Mouse (Mus musculus) hindbrain, embryonic 15.5 days (tissue): ENCODE data around the gene 1600014C10Rik. TPM values are rescaled to one million over a fixed set of nuclear protein-coding genes. Genes with fewer than 3 reads are reported as not detected.

ENCODE experiments used
- ATAC-seq: fragments of 200-750 bp; cut with Nextera tagmentation; 2 replicates; pipeline ENCODE4 v1.8.0; 2017; ENCODE audit warnings: low read depth, moderate number of reproducible peaks, moderate TSS enrichment; ENCODE audit not compliant: low FRiP score
- H3K27ac ChIP-seq: fragments of 300-500 bp; sonication (generic); replicated peaks from 2 replicates; pipeline ENCODE4 v1.5.1; 2015; ENCODE audit warnings: mild to moderate bottlenecking, inconsistent platforms
- H3K27me3 ChIP-seq: fragments of 300-500 bp; sonication (generic); 2 replicates; pipeline ENCODE4 v1.6.1; 2015; ENCODE audit warnings: control low read depth, inconsistent platforms
- H3K36me3 ChIP-seq: fragments of 300-500 bp; sonication (generic); 2 replicates; pipeline ENCODE4 v1.6.1; 2015; ENCODE audit warnings: control low read depth, inconsistent platforms
- H3K4me1 ChIP-seq: fragments of 300-500 bp; sonication (generic); replicated peaks from 2 replicates; pipeline ENCODE4 v1.6.1; 2015; ENCODE audit warnings: control low read depth, inconsistent platforms
- H3K4me2 ChIP-seq: fragments of 300-500 bp; sonication (generic); 2 replicates; pipeline ENCODE4 v1.6.1; 2015; ENCODE audit warnings: moderate library complexity, mild to moderate bottlenecking, inconsistent platforms
- H3K4me3 ChIP-seq: fragments of 300-500 bp; sonication (generic); 2 replicates; pipeline ENCODE4 v1.5.1; 2015; ENCODE audit warnings: mild to moderate bottlenecking, inconsistent platforms
- H3K9ac ChIP-seq: fragments of 300-500 bp; sonication (generic); 2 replicates; pipeline ENCODE4 v1.6.1; 2015; ENCODE audit warnings: inconsistent platforms
- H3K9me3 ChIP-seq: fragments of 300-500 bp; sonication (generic); 2 replicates; pipeline ENCODE4 v1.6.1; 2016; ENCODE audit warnings: control low read depth, inconsistent platforms
- WGBS: fragments of 180-500 bp; shearing (Covaris S2); methylation state at CpG from one replicate; pipeline ENCODE4 v1.1.7; 2015; 5-methylcytosine and 5-hydroxymethylcytosine counted together
- polyA plus RNA-seq: library from polyadenylated mRNA; unstranded; fragments of >200 nt; fragmentation: Nextera tagmentation; extraction: Ambion mirVana; gene quantifications from 2 replicates; pipeline ENCODE4 v1.2.1, GENCODE M21; 2015

Gene 1600014C10Rik
- polyA plus RNA-seq, 1 experiment from 2014 or later, result 31.1 TPM

- H3K4me2 ChIP-seq, result peak overlapping the region; percentile 33
- no peak overlapping the region for H3K9ac ChIP-seq
- H3K9me3 ChIP-seq, result no peaks in the 10 kb centered on the region
- 60% methylated on average over 21 of the region's 21 CpGs for WGBS
- H3K4me1 ChIP-seq, result peaks cover 4% of the 10 kb centered on the region; the same call in 1 of the 2 replicates
- no peaks in the 10 kb centered on the region for H3K36me3 ChIP-seq
- no peak overlapping the region for H3K27ac ChIP-seq
- no peaks in the 10 kb centered on the region for H3K27me3 ChIP-seq
- H3K4me3 ChIP-seq, result no peak overlapping the region
- ATAC-seq, result peak; percentile 37; the same call in 1 of the 2 replicates
Measured at GRCm38 (mm10) chr7:38166930-38167645, 15.9 kb upstream of the 1600014C10Rik start.

- Histone ChIP-seq H3K36me3 (no peaks in the 10 kb centered on the region), H3K27me3 (no peaks in the 10 kb centered on the region), H3K27ac (no peak overlapping the region), H3K9me3 (no peaks in the 10 kb centered on the region), H3K4me2 (no peak overlapping the region; the same call in 1 of the 2 replicates), H3K4me3 (no peak overlapping the region), H3K9ac (no peak overlapping the region), H3K4me1 (peaks cover 4% of the 10 kb centered on the region; the same call in 1 of the 2 replicates)
- 19% methylated on average over 11 of the region's 11 CpGs for WGBS
- peak; percentile 76 for ATAC-seq
Measured at GRCm38 (mm10) chr7:38167724-38168141, 15.3 kb upstream of the 1600014C10Rik start.

GRCm38 (mm10) chr7:38173871-38174270, 9.1 kb upstream of the 1600014C10Rik start:
- Histone ChIP-seq H3K27ac (no peak overlapping the region), H3K36me3 (no peaks in the 10 kb centered on the region), H3K4me2 (peak overlapping the region; percentile 58), H3K4me1 (peaks cover 12% of the 10 kb centered on the region), H3K4me3 (peak overlapping the region; percentile 29), H3K27me3 (no peaks in the 10 kb centered on the region), H3K9me3 (no peaks in the 10 kb centered on the region), H3K9ac (no peak overlapping the region)
- ATAC-seq, result no peak
- WGBS, result 6% methylated on average over 14 of the region's 14 CpGs

- H3K9ac ChIP-seq, result peak overlapping the region; percentile 31; the same call in 1 of the 2 replicates
- peak overlapping the region; percentile 58 for H3K4me2 ChIP-seq
- 7% methylated on average over 31 of the region's 31 CpGs for WGBS
- H3K27me3 ChIP-seq, result no peaks in the 10 kb centered on the region
- H3K4me1 ChIP-seq, result peaks cover 12% of the 10 kb centered on the region
- no peaks in the 10 kb centered on the region for H3K36me3 ChIP-seq
- H3K9me3 ChIP-seq, result no peaks in the 10 kb centered on the region
- peak overlapping the region; percentile 16; the same call in 1 of the 2 replicates for H3K27ac ChIP-seq
- peak overlapping the region; percentile 29 for H3K4me3 ChIP-seq
- ATAC-seq, result peak; percentile 79
Measured at GRCm38 (mm10) chr7:38174321-38175148, 8.5 kb upstream of the 1600014C10Rik start.

GRCm38 (mm10) chr7:38176056-38176455, 7.0 kb upstream of the 1600014C10Rik start:
- Histone ChIP-seq H3K4me2 (no peak overlapping the region), H3K36me3 (no peaks in the 10 kb centered on the region), H3K27ac (no peak overlapping the region), H3K9ac (no peak overlapping the region), H3K4me1 (peaks cover 12% of the 10 kb centered on the region), H3K27me3 (no peaks in the 10 kb centered on the region), H3K9me3 (no peaks in the 10 kb centered on the region), H3K4me3 (no peak overlapping the region)
- ATAC-seq, result no peak
- 81% methylated on average over 3 of the region's 3 CpGs for WGBS

- Histone ChIP-seq H3K27ac (no peak overlapping the region), H3K4me3 (no peak overlapping the region), H3K9me3 (no peaks in the 10 kb centered on the region), H3K4me2 (no peak overlapping the region), H3K4me1 (peaks cover 17% of the 10 kb centered on the region), H3K36me3 (no peaks in the 10 kb centered on the region), H3K27me3 (no peaks in the 10 kb centered on the region), H3K9ac (no peak overlapping the region)
- 75% methylated on average over 3 of the region's 3 CpGs for WGBS
- no peak for ATAC-seq
Measured at GRCm38 (mm10) chr7:38179896-38180295, 3.1 kb upstream of the 1600014C10Rik start.

GRCm38 (mm10) chr7:38181366-38181765, 1.7 kb upstream of the 1600014C10Rik start:
- no peaks in the 10 kb centered on the region for H3K27me3 ChIP-seq
- H3K27ac ChIP-seq, result no peak overlapping the region
- ATAC-seq, result no peak
- peaks cover 17% of the 10 kb centered on the region for H3K4me1 ChIP-seq
- H3K4me2 ChIP-seq, result no peak overlapping the region
- H3K9ac ChIP-seq, result no peak overlapping the region
- H3K4me3 ChIP-seq, result no peak overlapping the region
- 92% methylated on average over 2 of the region's 2 CpGs for WGBS
- no peaks in the 10 kb centered on the region for H3K9me3 ChIP-seq
- no peaks in the 10 kb centered on the region for H3K36me3 ChIP-seq

- Histone ChIP-seq H3K36me3 (no peaks in the 10 kb centered on the region), H3K4me1 (peaks cover 17% of the 10 kb centered on the region), H3K27ac (0 out of 2 replicates have a peak overlapping the region, but pooled peaks have one; percentile 94), H3K9ac (no peak overlapping the region), H3K4me2 (peak overlapping the region; percentile 85), H3K27me3 (no peaks in the 10 kb centered on the region), H3K9me3 (no peaks in the 10 kb centered on the region), H3K4me3 (peak overlapping the region; percentile 56)
- WGBS, result under 1% methylated on average over 11 of the region's 11 CpGs
- no peak for ATAC-seq
Measured at GRCm38 (mm10) chr7:38182596-38182961, 438 bp upstream of the 1600014C10Rik start.

- H3K4me3 ChIP-seq, result peak overlapping the region; percentile 56
- H3K27me3 ChIP-seq, result no peaks in the 10 kb centered on the region
- no peaks in the 10 kb centered on the region for H3K36me3 ChIP-seq
- H3K27ac ChIP-seq, result peak overlapping the region; percentile 94
- peak overlapping the region; percentile 67 for H3K9ac ChIP-seq
- peak; percentile 95 for ATAC-seq
- 5% methylated on average over 36 of the region's 36 CpGs for WGBS
- peak overlapping the region; percentile 85 for H3K4me2 ChIP-seq
- no peaks in the 10 kb centered on the region for H3K9me3 ChIP-seq
- peaks cover 17% of the 10 kb centered on the region for H3K4me1 ChIP-seq
Measured at GRCm38 (mm10) chr7:38183709-38184417, 846 bp downstream of the 1600014C10Rik start.

GRCm38 (mm10) chr7:38184418-38184745, 1.4 kb downstream of the 1600014C10Rik start:
- peak overlapping the region; percentile 67 for H3K9ac ChIP-seq
- peaks cover 17% of the 10 kb centered on the region for H3K4me1 ChIP-seq
- WGBS, result 70% methylated on average over 1 of the region's 1 CpGs
- ATAC-seq, result no peak
- peak overlapping the region; percentile 94 for H3K27ac ChIP-seq
- no peaks in the 10 kb centered on the region for H3K36me3 ChIP-seq
- H3K4me2 ChIP-seq, result peak overlapping the region; percentile 85
- no peaks in the 10 kb centered on the region for H3K27me3 ChIP-seq
- H3K9me3 ChIP-seq, result no peaks in the 10 kb centered on the region
- H3K4me3 ChIP-seq, result peak overlapping the region; percentile 56

- no peaks in the 10 kb centered on the region for H3K36me3 ChIP-seq
- H3K9me3 ChIP-seq, result no peaks in the 10 kb centered on the region
- H3K9ac ChIP-seq, result no peak overlapping the region
- H3K27ac ChIP-seq, result no peak overlapping the region
- peak overlapping the region; percentile 85 for H3K4me2 ChIP-seq
- WGBS, result 87% methylated on average over 6 of the region's 6 CpGs
- no peak overlapping the region; the same call in 1 of the 2 replicates for H3K4me3 ChIP-seq
- no peak for ATAC-seq
- no peaks in the 10 kb centered on the region for H3K27me3 ChIP-seq
- peaks cover 17% of the 10 kb centered on the region for H3K4me1 ChIP-seq
Measured at GRCm38 (mm10) chr7:38184786-38185185, 1.8 kb downstream of the 1600014C10Rik start.
